Comparison of ENCODE assay signal across 20 mouse cellular contexts in genomic region chr1:72017814-72018478, GRCm38 (mm10).
DNase-seq lines count a peak whose midpoint lies in the region; ATAC-seq lines count a peak whose summit lies in the region.
"Had no signal": no experiment of that assay in that cellular context is flagged by ENCODE, and none has a peak within 500 bp of the region (broad histone marks: within the 10 kb centered on the region; RNA-seq: fewer than 3 reads in every experiment).

No protein-coding gene starts in this region.

- H3K9me3 ChIP-seq in kidney, embryonic 16.5 days (ENCODE audit: low read length), result no peaks in the 10 kb centered on the region
- no peaks in the 10 kb centered on the region for H3K9me3 ChIP-seq in embryonic facial prominence, embryonic 12.5 days
- no peaks in the 10 kb centered on the region for H3K9me3 ChIP-seq in embryonic facial prominence, embryonic 14.5 days (ENCODE audit: control insufficient read depth, low read length)
- no peaks in the 10 kb centered on the region for H3K9me3 ChIP-seq in limb, embryonic 13.5 days
- no peaks in the 10 kb centered on the region for H3K9me3 ChIP-seq in hindbrain, embryonic 10.5 days
- H3K9me3 ChIP-seq: forebrain, embryonic 13.5 days; heart, embryonic 13.5 days; hindbrain, embryonic 12.5 days had no signal

- no peak overlapping the region for H3K9ac ChIP-seq in kidney, embryonic 16.5 days (replicated peaks; ENCODE audit: low read length)
- no peak overlapping the region for H3K9ac ChIP-seq in embryonic facial prominence, embryonic 12.5 days
- no peak overlapping the region for H3K9ac ChIP-seq in embryonic facial prominence, embryonic 14.5 days (ENCODE audit: low read depth, low read length)
- no peak overlapping the region for H3K9ac ChIP-seq in limb, embryonic 13.5 days
- H3K9ac ChIP-seq: forebrain, embryonic 13.5 days; forebrain, postnatal 0 days; heart, embryonic 13.5 days; hindbrain, embryonic 12.5 days had no signal

- WGBS in kidney, embryonic 16.5 days, result 80% methylated on average over 1 of the region's 1 CpGs
- 66% methylated on average over 1 of the region's 1 CpGs for WGBS in embryonic facial prominence, embryonic 12.5 days
- 53% methylated on average over 1 of the region's 1 CpGs for WGBS in embryonic facial prominence, embryonic 14.5 days
- 29% methylated on average over 1 of the region's 1 CpGs for WGBS in limb, embryonic 13.5 days
- 85% methylated on average over 1 of the region's 1 CpGs for WGBS in hindbrain, embryonic 10.5 days

- no peak for DNase-seq in kidney, adult 18-20 months
- peak; percentile 50 for DNase-seq in embryonic facial prominence, embryonic 14.5 days (ENCODE audit: low spot score)
- no peak for DNase-seq in T-cell, adult 2 months (ENCODE audit: low spot score)
- DNase-seq in spleen, adult 12 weeks (ENCODE audit: low spot score), result no peak
- no peak for DNase-seq in hindbrain, embryonic 10.5 days (ENCODE audit: low spot score)
- DNase-seq: adrenal gland, postnatal 10 days; cerebellum, adult 11 months; cerebellum, adult 8-10 months; cerebellum, postnatal 14 days; forebrain, postnatal 0 days; gastrocnemius, postnatal 14 days; heart, adult 2 months; heart, postnatal 36 days had no signal

- peak; percentile 52; the same call in 1 of the 2 replicates for ATAC-seq in kidney, embryonic 16.5 days (ENCODE audit: low FRiP score, low TSS enrichment)
- ATAC-seq in embryonic facial prominence, embryonic 12.5 days (ENCODE audit: insufficient number of reproducible peaks, insufficient read depth, low FRiP score, low TSS enrichment), result peak; percentile 63; the same call in 1 of the 2 replicates
- ATAC-seq in embryonic facial prominence, embryonic 14.5 days (ENCODE audit: low read depth), result peak; percentile 41; the same call in 1 of the 2 replicates
- ATAC-seq in limb, embryonic 13.5 days (ENCODE audit: low FRiP score, low read depth), result peak; percentile 74
- ATAC-seq: forebrain, embryonic 13.5 days; forebrain, postnatal 0 days; hindbrain, embryonic 16.5 days had no signal

- no peak overlapping the region for H3K4me2 ChIP-seq in kidney, embryonic 16.5 days (replicated peaks; ENCODE audit: low read depth, low read length)
- no peak overlapping the region for H3K4me2 ChIP-seq in embryonic facial prominence, embryonic 12.5 days (replicated peaks)
- H3K4me2 ChIP-seq in embryonic facial prominence, embryonic 14.5 days (ENCODE audit: low read depth, low read length), result no peak overlapping the region
- peak overlapping the region; percentile 32 for H3K4me2 ChIP-seq in limb, embryonic 13.5 days (replicated peaks)
- H3K4me2 ChIP-seq: forebrain, embryonic 13.5 days; heart, embryonic 13.5 days; hindbrain, embryonic 12.5 days had no signal

- H3K36me3 ChIP-seq in kidney, embryonic 16.5 days (ENCODE audit: insufficient read depth, low read length), result no peaks in the 10 kb centered on the region
- no peaks in the 10 kb centered on the region for H3K36me3 ChIP-seq in embryonic facial prominence, embryonic 12.5 days
- H3K36me3 ChIP-seq in embryonic facial prominence, embryonic 14.5 days (ENCODE audit: control insufficient read depth, insufficient read depth, low read length), result no peaks in the 10 kb centered on the region
- H3K36me3 ChIP-seq in limb, embryonic 13.5 days, result no peaks in the 10 kb centered on the region
- H3K36me3 ChIP-seq in hindbrain, embryonic 10.5 days, result no peaks in the 10 kb centered on the region
- H3K36me3 ChIP-seq: heart, embryonic 13.5 days; hindbrain, embryonic 12.5 days had no signal

- no peak overlapping the region for H3K4me3 ChIP-seq in kidney, embryonic 16.5 days (ENCODE audit: low read length)
- H3K4me3 ChIP-seq in embryonic facial prominence, embryonic 12.5 days, result no peak overlapping the region
- H3K4me3 ChIP-seq in embryonic facial prominence, embryonic 14.5 days (ENCODE audit: low read depth, low read length), result no peak overlapping the region
- H3K4me3 ChIP-seq in limb, embryonic 13.5 days, result no peak overlapping the region
- H3K4me3 ChIP-seq in hindbrain, embryonic 10.5 days, result no peak overlapping the region
- H3K4me3 ChIP-seq: forebrain, embryonic 13.5 days; heart, adult 2 months; heart, embryonic 13.5 days; hindbrain, embryonic 12.5 days had no signal

- H3K27me3 ChIP-seq in kidney, embryonic 16.5 days (ENCODE audit: insufficient read depth, low read length), result no peaks in the 10 kb centered on the region
- H3K27me3 ChIP-seq in embryonic facial prominence, embryonic 12.5 days, result no peaks in the 10 kb centered on the region
- no peaks in the 10 kb centered on the region for H3K27me3 ChIP-seq in embryonic facial prominence, embryonic 14.5 days (replicated peaks; ENCODE audit: control insufficient read depth, insufficient read depth, low read length)
- no peaks in the 10 kb centered on the region for H3K27me3 ChIP-seq in limb, embryonic 13.5 days
- no peaks in the 10 kb centered on the region for H3K27me3 ChIP-seq in hindbrain, embryonic 10.5 days (ENCODE audit: insufficient read depth, poor library complexity, severe bottlenecking)
- H3K27me3 ChIP-seq: forebrain, embryonic 13.5 days; heart, embryonic 13.5 days; hindbrain, embryonic 12.5 days had no signal

- peak overlapping the region; percentile 77 for H3K27ac ChIP-seq in kidney, embryonic 16.5 days (ENCODE audit: low read length)
- peak overlapping the region; percentile 77 for H3K27ac ChIP-seq in embryonic facial prominence, embryonic 12.5 days
- H3K27ac ChIP-seq in embryonic facial prominence, embryonic 14.5 days (replicated peaks; ENCODE audit: low read depth, low read length), result peak overlapping the region; percentile 50
- peak overlapping the region; percentile 86 for H3K27ac ChIP-seq in limb, embryonic 13.5 days
- H3K27ac ChIP-seq in hindbrain, embryonic 10.5 days, result no peak overlapping the region
- H3K27ac ChIP-seq: forebrain, embryonic 13.5 days; heart, adult 2 months; heart, embryonic 13.5 days; hindbrain, embryonic 12.5 days had no signal

- H3K4me1 ChIP-seq in kidney, embryonic 16.5 days (ENCODE audit: insufficient read depth, low read length), result peaks cover 9% of the 10 kb centered on the region; the same call in 1 of the 2 replicates
- H3K4me1 ChIP-seq in embryonic facial prominence, embryonic 12.5 days, result peaks cover 15% of the 10 kb centered on the region
- H3K4me1 ChIP-seq in embryonic facial prominence, embryonic 14.5 days (ENCODE audit: control insufficient read depth, insufficient read depth, low read length), result peaks cover 18% of the 10 kb centered on the region; the same call in 1 of the 2 replicates
- H3K4me1 ChIP-seq in limb, embryonic 13.5 days, result peaks cover 38% of the 10 kb centered on the region
- H3K4me1 ChIP-seq in hindbrain, embryonic 10.5 days (replicated peaks), result peaks cover 8% of the 10 kb centered on the region; the same call in 1 of the 2 replicates
- H3K4me1 ChIP-seq: forebrain, embryonic 13.5 days; hindbrain, embryonic 12.5 days had no signal
